Mouse (Mus musculus): ENCODE data around the gene Ell. TPM values are rescaled to one million over a fixed set of nuclear protein-coding genes. Genes with fewer than 3 reads are reported as not detected.

The Ell gene
- polyA plus RNA-seq, 1 experiment from 2014 or later, result 14.9 TPM

DNA sequence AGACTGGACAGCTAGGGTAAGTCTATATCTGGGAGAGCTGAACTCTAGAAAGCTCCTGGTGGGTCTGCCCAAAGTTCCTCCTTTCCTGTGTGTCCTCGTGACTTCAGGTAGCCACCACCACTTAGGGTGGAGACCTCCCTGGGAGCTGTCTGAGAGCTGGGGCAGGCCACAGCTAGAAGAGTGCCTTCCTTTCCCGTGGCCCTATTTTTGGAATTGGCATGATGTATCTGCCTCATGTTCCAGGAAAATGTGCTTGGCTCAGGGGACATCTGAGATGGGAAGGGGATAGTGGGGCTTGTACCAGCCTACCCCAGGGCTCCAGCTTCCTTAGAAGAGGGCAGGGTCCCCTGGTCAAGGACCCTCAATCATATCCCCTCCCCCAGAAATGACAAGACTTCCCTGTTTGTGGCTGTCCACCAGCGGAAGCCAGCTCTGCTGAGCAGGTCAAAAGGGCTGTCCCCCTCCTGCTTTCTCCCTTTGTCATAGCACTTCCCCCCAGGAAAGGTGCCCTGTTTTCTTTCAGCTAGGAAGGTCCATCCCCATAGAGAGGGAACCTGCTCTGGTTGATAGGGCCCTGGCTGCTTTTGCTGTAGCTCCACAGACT is 12.4 kb downstream of the Ell start:
- Histone ChIP-seq H3K36me3 (ENCODE audit: insufficient read depth, low read length) (no peaks in the 10 kb centered on the region), H3K4me1 (replicated peaks; ENCODE audit: insufficient read depth, low read length) (peaks cover 18% of the 10 kb centered on the region; the same call in 1 of the 2 replicates), H3K4me3 (replicated peaks; ENCODE audit: low read depth, low read length) (no peak overlapping the region), H3K27ac (no peak overlapping the region), H3K4me2 (ENCODE audit: low read length) (no peak overlapping the region), H3K27me3 (ENCODE audit: insufficient read depth, low read length) (no peaks in the 10 kb centered on the region), H3K9ac (ENCODE audit: low read depth, low read length) (no peak overlapping the region), H3K9me3 (replicated peaks; ENCODE audit: low read length) (no peaks in the 10 kb centered on the region)
- TF ChIP-seq CTCF (IDR thresholded peaks at IDR 0.05; ENCODE audit: low read depth), result no peak
- 53% methylated on average over 3 of the region's 3 CpGs for WGBS
- no peak for DNase-seq (ENCODE audit: low spot score)
- ATAC-seq (replicated peaks; ENCODE audit: low FRiP score, low read depth), result no peak

DNA sequence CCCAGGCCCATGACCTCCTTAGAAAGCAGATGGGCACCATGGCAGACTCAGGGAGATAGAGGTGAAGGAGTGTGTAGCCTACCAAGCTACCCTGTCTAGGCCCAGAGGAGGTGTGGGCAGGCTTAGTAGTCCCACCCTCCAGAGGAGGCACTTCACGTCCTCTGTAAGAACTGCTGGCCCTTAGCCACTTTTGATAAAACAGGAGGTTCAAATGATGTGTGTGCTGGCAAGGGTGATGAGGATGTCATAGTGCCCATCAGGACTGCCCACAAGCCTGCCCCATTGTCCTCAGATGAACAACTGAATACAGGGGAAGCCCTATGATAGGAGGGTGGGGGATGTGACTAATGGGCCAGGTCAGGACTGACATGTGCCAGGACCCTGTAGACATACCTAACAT is 13.6 kb downstream of the Ell start:
- no peak for TF ChIP-seq CTCF (IDR thresholded peaks at IDR 0.05; ENCODE audit: low read depth)
- no peaks in the 10 kb centered on the region for H3K36me3 ChIP-seq (ENCODE audit: insufficient read depth, low read length)
- no peak overlapping the region for H3K27ac ChIP-seq
- 34% methylated on average over 1 of the region's 1 CpGs for WGBS
- ATAC-seq (replicated peaks; ENCODE audit: low FRiP score, low read depth) (no peak), DNase-seq (ENCODE audit: low spot score) (no peak)
- no peak overlapping the region for H3K4me3 ChIP-seq (replicated peaks; ENCODE audit: low read depth, low read length)
- H3K9me3 ChIP-seq (replicated peaks; ENCODE audit: low read length), result no peaks in the 10 kb centered on the region
- peaks cover 18% of the 10 kb centered on the region; the same call in 1 of the 2 replicates for H3K4me1 ChIP-seq (replicated peaks; ENCODE audit: insufficient read depth, low read length)
- H3K27me3 ChIP-seq (ENCODE audit: insufficient read depth, low read length), result no peaks in the 10 kb centered on the region
- no peak overlapping the region for H3K4me2 ChIP-seq (ENCODE audit: low read length)
- no peak overlapping the region for H3K9ac ChIP-seq (ENCODE audit: low read depth, low read length)

DNA sequence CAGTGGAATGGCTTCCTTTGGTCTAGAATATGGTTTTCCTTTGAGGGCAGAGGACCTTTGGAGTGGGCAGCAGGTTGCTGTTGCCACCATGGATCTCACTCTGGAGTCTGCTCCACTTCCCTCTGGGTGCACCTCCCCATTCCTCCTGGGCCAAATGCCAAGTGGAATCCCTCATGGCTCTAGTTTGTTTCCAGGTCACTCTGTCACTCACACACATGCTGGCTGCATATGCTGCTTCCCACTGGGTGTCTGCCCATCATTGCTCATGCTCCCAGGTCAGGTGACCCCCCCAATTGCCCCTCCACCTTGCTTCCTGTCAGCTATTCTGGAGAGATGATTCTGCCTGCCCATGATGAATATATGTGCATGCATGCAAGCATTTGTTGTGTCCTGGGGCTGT is 14.5 kb downstream of the Ell start:
- Histone ChIP-seq H3K9ac (ENCODE audit: low read depth, low read length) (no peak overlapping the region), H3K4me1 (replicated peaks; ENCODE audit: insufficient read depth, low read length) (peaks cover 13% of the 10 kb centered on the region; the same call in 1 of the 2 replicates), H3K27ac (no peak overlapping the region), H3K9me3 (replicated peaks; ENCODE audit: low read length) (no peaks in the 10 kb centered on the region), H3K27me3 (ENCODE audit: insufficient read depth, low read length) (no peaks in the 10 kb centered on the region), H3K4me2 (ENCODE audit: low read length) (no peak overlapping the region), H3K4me3 (replicated peaks; ENCODE audit: low read depth, low read length) (no peak overlapping the region), H3K36me3 (ENCODE audit: insufficient read depth, low read length) (no peaks in the 10 kb centered on the region)
- TF ChIP-seq CTCF (IDR thresholded peaks at IDR 0.05; ENCODE audit: low read depth), result no peak
- no peak for DNase-seq (ENCODE audit: low spot score)
- ATAC-seq (replicated peaks; ENCODE audit: low FRiP score, low read depth), result no peak

DNA sequence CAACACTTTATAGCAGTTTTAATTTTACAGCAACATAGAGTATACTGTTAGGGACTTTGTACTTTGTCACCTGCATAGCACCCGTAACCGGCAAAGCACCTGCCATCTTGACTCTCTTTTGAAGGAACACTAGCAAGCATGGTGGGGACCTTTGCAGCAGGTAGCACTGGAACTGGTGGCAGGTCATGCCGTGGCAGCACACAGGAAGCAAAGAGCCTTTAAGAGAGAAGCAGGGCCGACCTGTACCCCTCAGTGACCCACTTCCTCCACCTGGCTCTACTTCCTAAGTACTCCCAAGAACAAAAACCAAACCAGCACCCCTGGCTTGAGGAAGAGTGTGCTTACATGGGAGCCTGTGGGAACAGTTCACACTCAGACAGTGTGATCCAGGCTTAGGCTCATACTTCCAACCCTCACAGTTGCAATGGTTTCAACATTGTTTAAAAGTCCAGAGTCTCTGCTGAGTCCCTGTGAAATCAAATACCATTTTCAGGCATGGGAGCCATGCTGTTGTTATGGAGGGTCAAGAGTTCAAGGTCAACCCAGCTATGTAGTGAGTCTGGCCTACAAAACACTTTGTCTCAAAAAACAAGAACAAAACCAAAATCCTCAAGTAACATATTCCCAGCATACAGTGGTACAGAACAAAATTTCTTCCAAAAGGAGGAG is 16.0 kb downstream of the Ell start:
- H3K4me3 ChIP-seq (replicated peaks; ENCODE audit: low read depth, low read length), result no peak overlapping the region
- ATAC-seq (replicated peaks; ENCODE audit: low FRiP score, low read depth), result no peak
- H3K4me1 ChIP-seq (replicated peaks; ENCODE audit: insufficient read depth, low read length), result peaks cover 14% of the 10 kb centered on the region
- no peak overlapping the region for H3K9ac ChIP-seq (ENCODE audit: low read depth, low read length)
- 88% methylated on average over 4 of the region's 4 CpGs for WGBS
- no peak for DNase-seq (ENCODE audit: low spot score)
- no peak for TF ChIP-seq CTCF (IDR thresholded peaks at IDR 0.05; ENCODE audit: low read depth)
- no peaks in the 10 kb centered on the region for H3K27me3 ChIP-seq (ENCODE audit: insufficient read depth, low read length)
- no peak overlapping the region for H3K27ac ChIP-seq
- no peaks in the 10 kb centered on the region for H3K9me3 ChIP-seq (replicated peaks; ENCODE audit: low read length)
- H3K36me3 ChIP-seq (ENCODE audit: insufficient read depth, low read length), result no peaks in the 10 kb centered on the region
- H3K4me2 ChIP-seq (ENCODE audit: low read length), result no peak overlapping the region

DNA sequence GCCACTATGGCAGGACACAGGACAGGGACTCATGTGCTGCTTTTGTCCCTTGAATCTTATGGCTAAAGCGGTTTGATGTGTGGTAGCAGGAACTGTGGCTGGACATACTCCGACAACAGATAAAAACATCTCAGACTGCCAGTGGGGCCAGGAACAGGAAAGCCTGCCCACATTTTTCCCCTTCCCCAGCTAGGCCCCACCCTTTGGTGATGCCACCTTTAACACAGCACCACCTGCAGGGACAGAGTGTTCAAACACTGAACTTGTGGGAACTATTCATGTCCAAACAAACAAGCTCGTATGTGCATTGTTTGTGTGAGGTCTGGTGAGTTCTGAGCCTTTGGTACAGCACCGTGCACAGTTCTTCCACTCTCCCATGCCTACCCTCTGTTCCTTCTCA is 19.1 kb downstream of the Ell start:
- no peak for DNase-seq (ENCODE audit: low spot score)
- H3K9ac ChIP-seq (ENCODE audit: low read depth, low read length), result 0 out of 2 replicates have a peak overlapping the region, but pooled peaks have one; percentile 35
- WGBS, result 68% methylated on average over 4 of the region's 4 CpGs
- no peaks in the 10 kb centered on the region for H3K27me3 ChIP-seq (ENCODE audit: insufficient read depth, low read length)
- H3K4me2 ChIP-seq (ENCODE audit: low read length), result no peak overlapping the region
- no peaks in the 10 kb centered on the region for H3K36me3 ChIP-seq (ENCODE audit: insufficient read depth, low read length)
- peak; percentile 55; the same call in 1 of the 2 replicates for TF ChIP-seq CTCF (IDR thresholded peaks at IDR 0.05; ENCODE audit: low read depth)
- H3K9me3 ChIP-seq (replicated peaks; ENCODE audit: low read length), result no peaks in the 10 kb centered on the region
- no peak for ATAC-seq (replicated peaks; ENCODE audit: low FRiP score, low read depth)
- peaks cover 26% of the 10 kb centered on the region for H3K4me1 ChIP-seq (replicated peaks; ENCODE audit: insufficient read depth, low read length)
- no peak overlapping the region for H3K4me3 ChIP-seq (replicated peaks; ENCODE audit: low read depth, low read length)
- no peak overlapping the region; the same call in 1 of the 2 replicates for H3K27ac ChIP-seq

DNA sequence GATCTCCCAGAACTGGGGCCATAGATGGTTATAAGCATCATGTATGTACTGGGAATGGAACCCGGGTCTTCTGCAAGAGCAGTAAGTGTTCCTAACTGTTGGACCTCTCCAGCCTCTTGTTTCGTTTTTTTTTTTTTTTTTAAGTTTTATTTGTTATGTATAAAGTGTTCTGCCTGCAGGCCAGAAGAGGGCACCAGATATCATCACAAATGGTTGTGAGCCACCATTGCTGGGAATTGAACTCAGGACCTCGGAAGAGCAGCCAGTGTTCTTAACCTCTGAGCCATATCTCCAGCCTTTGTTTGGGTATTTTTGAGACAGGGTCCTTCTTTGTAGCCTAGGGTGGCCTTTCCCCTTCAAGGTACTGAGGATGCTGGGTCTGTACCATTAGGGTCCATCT is 19.7 kb downstream of the Ell start:
- WGBS, result 78% methylated on average over 3 of the region's 3 CpGs
- peaks cover 20% of the 10 kb centered on the region for H3K4me1 ChIP-seq (replicated peaks; ENCODE audit: insufficient read depth, low read length)
- ATAC-seq (replicated peaks; ENCODE audit: low FRiP score, low read depth), result no peak

More for the DNA sequence above, 19.7 kb downstream of the Ell start:
- Histone ChIP-seq H3K4me3 (replicated peaks; ENCODE audit: low read depth, low read length) (no peak overlapping the region), H3K36me3 (ENCODE audit: insufficient read depth, low read length) (no peaks in the 10 kb centered on the region), H3K9ac (ENCODE audit: low read depth, low read length) (no peak overlapping the region), H3K4me2 (ENCODE audit: low read length) (no peak overlapping the region), H3K27ac (no peak overlapping the region), H3K9me3 (replicated peaks; ENCODE audit: low read length) (no peaks in the 10 kb centered on the region), H3K27me3 (ENCODE audit: insufficient read depth, low read length) (no peaks in the 10 kb centered on the region)
- peak; percentile 54 for TF ChIP-seq CTCF (IDR thresholded peaks at IDR 0.05; ENCODE audit: low read depth)
- no peak for DNase-seq (ENCODE audit: low spot score)
